Mouse (Mus musculus) liver, embryonic 14.5 days (tissue): ENCODE measurements around the gene Lcn10. TPM values are rescaled to one million over a fixed set of nuclear protein-coding genes. Genes with fewer than 3 reads are reported as not detected.
A peak's percentile ranks its signal among the peaks of the same experiment; 100 is the strongest.
"Not testable (repeated sequence)": the region's sequence is repeated elsewhere in the genome, so short reads cannot be mapped to it uniquely, and the experiment has no call there.

Source experiments
- ATAC-seq: fragments of 200-750 bp; cut with Nextera tagmentation; 2 replicates; pipeline ENCODE4 v1.8.0; 2017; ENCODE audit warnings: moderate number of reproducible peaks, mild to moderate bottlenecking, moderate library complexity; ENCODE audit not compliant: insufficient read depth
- DNase-seq, 3 experiments: peaks; one replicate each; pipeline ENCODE4 v3.0.0-alpha.2; 2012 to 2013; ENCODE audit warnings: low read depth in 3 of 3, low spot score in 3 of 3
- H3K27ac ChIP-seq: fragments of 300-500 bp; sonication (generic); 2 replicates; pipeline ENCODE4 v1.5.1; 2014; ENCODE audit warnings: moderate library complexity, mild to moderate bottlenecking, control low read depth, inconsistent platforms
- H3K27me3 ChIP-seq: fragments of 300-500 bp; sonication (generic); 2 replicates; pipeline ENCODE4 v1.6.1; 2014; ENCODE audit warnings: mild to moderate bottlenecking, low read length, moderate library complexity; ENCODE audit not compliant: control insufficient read depth, insufficient read depth
- H3K36me3 ChIP-seq: fragments of 300-500 bp; sonication (generic); replicated peaks from 2 replicates; pipeline ENCODE4 v1.6.1; 2014; ENCODE audit warnings: low read depth; ENCODE audit not compliant: control insufficient read depth, insufficient read depth
- H3K4me1 ChIP-seq, 2 experiments: fragments of 200-500 bp in 1 of 2; fragments of 300-500 bp in 1 of 2; sonication (generic) in 1 of 2; replicated peaks; 2 replicates each; pipeline ENCODE4 v1.6.1; 2012 to 2014; ENCODE audit warnings: antibody characterized with exemption in 1 of 2, inconsistent platforms in 1 of 2, low read length in 1 of 2; ENCODE audit not compliant: control insufficient read depth in 2 of 2, insufficient read depth in 2 of 2
- H3K4me2 ChIP-seq: fragments of 300-500 bp; sonication (generic); 2 replicates; pipeline ENCODE4 v1.6.1; 2014; ENCODE audit warnings: low read depth, mild to moderate bottlenecking, control low read depth, moderate library complexity
- H3K4me3 ChIP-seq, 2 experiments: fragments of 200-500 bp in 1 of 2; fragments of 300-500 bp in 1 of 2; sonication (generic) in 1 of 2; 2 replicates each; pipeline ENCODE4 v1.5.1; 2012 to 2014; ENCODE audit warnings: low read depth in 2 of 2, low read length in 2 of 2, mild to moderate bottlenecking in 2 of 2, control low read depth in 1 of 2, inconsistent platforms in 1 of 2, moderate library complexity in 1 of 2; ENCODE audit not compliant: insufficient read depth in 1 of 2
- H3K9ac ChIP-seq: fragments of 300-500 bp; sonication (generic); replicated peaks from 2 replicates; pipeline ENCODE4 v1.6.1; 2014; ENCODE audit warnings: mild to moderate bottlenecking, control low read depth, moderate library complexity
- H3K9me3 ChIP-seq: fragments of 300-500 bp; sonication (generic); 2 replicates; pipeline ENCODE4 v1.6.1; 2016; ENCODE audit warnings: low read length, mixed read lengths; ENCODE audit not compliant: control insufficient read depth
- CTCF ChIP-seq: IDR thresholded peaks from 2 replicates; pipeline ENCODE4 v1.5.1; 2016; ENCODE audit warnings: antibody characterized with exemption, low read depth, control low read depth
- EP300 ChIP-seq: IDR thresholded peaks from 2 replicates; pipeline ENCODE4 v1.6.1; 2016; ENCODE audit warnings: antibody characterized with exemption, low read depth
- WGBS: fragments of 180-500 bp; shearing (Covaris S2); extraction: QIAGEN DNeasy Blood & Tissue Kit; methylation state at CpG from one replicate; pipeline ENCODE4 v1.1.7; 2014; ENCODE audit not compliant: insufficient replicate concordance; 5-methylcytosine and 5-hydroxymethylcytosine counted together
- polyA plus RNA-seq, 2 experiments: library from polyadenylated mRNA; depleted of rRNA in 1 of 2; stranded (reverse) in 1 of 2; unstranded in 1 of 2; fragments of >200 nt; fragmentation: Nextera tagmentation in 1 of 2; extraction: Ambion mirVana in 1 of 2; gene quantifications; 2 replicates each; pipeline versions ENCODE4 v1.2.1 to v1.2.3; 2012 to 2014

Gene Lcn10
- polyA plus RNA-seq, 2 experiments = not detected

- no peak overlapping the region for H3K4me2 ChIP-seq
- ATAC-seq (no peak), DNase-seq (no peak)
- H3K9ac ChIP-seq = no peak overlapping the region
- no peaks in the 10 kb centered on the region for H3K36me3 ChIP-seq
- no peak for TF ChIP-seq CTCF
- no peak for TF ChIP-seq EP300
- H3K27me3 ChIP-seq = no peaks in the 10 kb centered on the region
- H3K27ac ChIP-seq = no peak overlapping the region
- no peak overlapping the region for H3K4me3 ChIP-seq
- H3K9me3 ChIP-seq = no peaks in the 10 kb centered on the region
- H3K4me1 ChIP-seq = no peaks in the 10 kb centered on the region
- 37% methylated on average over 5 of the region's 5 CpGs for WGBS
These were observed 18.5 kb downstream of the Lcn10 start for GRCm38 (mm10) chr2:25701001-25701400.

- no peak for TF ChIP-seq EP300
- no peak for TF ChIP-seq CTCF
- Histone ChIP-seq H3K4me2 (no peak overlapping the region), H3K9ac (no peak overlapping the region), H3K4me3 (no peak overlapping the region), H3K36me3 (no peaks in the 10 kb centered on the region), H3K9me3 (no peaks in the 10 kb centered on the region), H3K4me1 (no peaks in the 10 kb centered on the region), H3K27me3 (no peaks in the 10 kb centered on the region), H3K27ac (no peak overlapping the region)
- no peak for DNase-seq
- no peak for ATAC-seq
- 74% methylated on average over 4 of the region's 4 CpGs for WGBS
These were observed 21.2 kb downstream of the Lcn10 start for GRCm38 (mm10) chr2:25703706-25704105.

DNA sequence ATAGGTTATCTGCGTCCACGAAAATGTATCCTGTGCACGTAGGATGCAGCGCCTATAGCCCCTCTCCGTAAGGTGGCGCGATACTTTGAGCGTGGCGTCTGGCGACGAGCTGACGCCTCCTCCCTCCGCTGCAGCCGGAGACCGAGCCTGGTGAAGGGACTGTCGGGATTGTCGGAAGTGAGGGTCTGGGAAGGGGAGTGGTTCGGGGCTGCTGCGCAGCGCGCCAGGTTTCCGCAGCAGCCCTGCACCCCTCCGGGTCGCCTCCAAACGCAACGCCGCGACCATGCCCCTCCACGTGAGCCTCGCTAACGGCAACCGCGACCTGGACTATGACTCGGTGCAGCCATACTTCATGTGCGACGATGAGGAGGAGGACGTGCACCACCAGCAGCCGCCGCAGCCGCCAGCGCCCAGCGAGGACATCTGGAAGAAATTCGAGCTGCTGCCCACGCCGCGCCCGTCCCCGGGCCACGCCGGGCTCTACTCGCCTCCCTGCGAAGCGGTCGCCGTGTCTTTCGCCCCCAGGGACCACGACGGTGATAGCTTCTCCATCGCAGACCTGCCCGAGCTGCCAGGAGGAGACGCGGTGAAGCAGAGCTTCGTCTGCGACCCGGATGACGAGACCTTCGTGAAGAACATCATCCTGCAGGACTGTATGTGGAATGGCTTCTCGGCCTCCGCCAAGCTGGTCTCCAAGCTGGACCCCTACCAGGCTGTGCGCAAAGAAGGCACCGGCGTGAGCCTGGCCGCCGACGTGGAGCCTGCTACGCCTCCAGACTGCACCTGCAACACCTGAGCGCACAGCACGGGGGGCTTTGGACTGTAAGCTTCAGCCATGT, 24.3 kb downstream of the Lcn10 start, which contains the start of gene Bmyc:
TSS of gene Bmyc (plus strand) at position 97 of the 839 bp plus-strand sequence.
- H3K27ac ChIP-seq = no peak within 1 kb of the TSS
- WGBS = under 1% methylated on average over 78 of the region's 78 CpGs
- H3K4me3 ChIP-seq = peak within 1 kb of the TSS; percentile 46 to 48
- ATAC-seq (peak; percentile 56; the same call in 1 of the 2 replicates), DNase-seq (peak; percentile 24 to 28 (median 27))
- H3K9ac ChIP-seq = no peak within 1 kb of the TSS; the same call in 1 of the 2 replicates
- H3K4me1 ChIP-seq = no peaks in the 10 kb centered on the region
- H3K4me2 ChIP-seq = peak within 1 kb of the TSS; percentile 68
- H3K27me3 ChIP-seq = no peaks in the 10 kb centered on the region
- peak; percentile 56 for TF ChIP-seq CTCF
- no peak for TF ChIP-seq EP300
- H3K9me3 ChIP-seq = no peaks in the 10 kb centered on the region
- H3K36me3 ChIP-seq = no peaks in the 10 kb centered on the region

DNA sequence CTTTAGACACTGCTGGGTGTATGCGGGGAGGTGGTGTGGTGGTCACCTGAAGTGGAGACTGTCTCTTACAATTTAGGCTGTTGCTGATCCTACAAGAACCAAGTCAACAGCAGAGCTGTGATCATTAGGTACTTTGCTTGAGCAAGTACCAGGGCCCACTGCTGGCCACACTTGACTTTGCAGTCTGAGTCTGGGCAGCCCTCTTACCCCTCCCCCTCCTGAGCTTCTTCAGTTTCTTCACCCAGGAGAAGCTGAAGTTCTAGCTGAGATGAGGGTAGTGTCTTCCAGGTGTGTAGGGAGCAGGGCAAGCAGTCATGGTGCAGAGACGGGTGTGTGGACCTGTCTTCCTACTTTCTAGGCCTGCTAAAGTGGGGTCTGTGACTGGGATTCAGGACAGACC, 25.6 kb downstream of the Lcn10 start:
- 37% methylated on average over 2 of the region's 2 CpGs for WGBS
- H3K36me3 ChIP-seq = no peaks in the 10 kb centered on the region
- H3K27ac ChIP-seq = no peak overlapping the region
- DNase-seq = no peak
- no peak overlapping the region for H3K4me3 ChIP-seq
- no peaks in the 10 kb centered on the region for H3K4me1 ChIP-seq
- H3K9ac ChIP-seq = no peak overlapping the region
- H3K27me3 ChIP-seq = no peaks in the 10 kb centered on the region
- ATAC-seq = no peak
- H3K9me3 ChIP-seq = no peaks in the 10 kb centered on the region
- TF ChIP-seq CTCF (peak; percentile 24; the same call in 1 of the 2 replicates), EP300 (no peak)
- H3K4me2 ChIP-seq = no peak overlapping the region

DNA sequence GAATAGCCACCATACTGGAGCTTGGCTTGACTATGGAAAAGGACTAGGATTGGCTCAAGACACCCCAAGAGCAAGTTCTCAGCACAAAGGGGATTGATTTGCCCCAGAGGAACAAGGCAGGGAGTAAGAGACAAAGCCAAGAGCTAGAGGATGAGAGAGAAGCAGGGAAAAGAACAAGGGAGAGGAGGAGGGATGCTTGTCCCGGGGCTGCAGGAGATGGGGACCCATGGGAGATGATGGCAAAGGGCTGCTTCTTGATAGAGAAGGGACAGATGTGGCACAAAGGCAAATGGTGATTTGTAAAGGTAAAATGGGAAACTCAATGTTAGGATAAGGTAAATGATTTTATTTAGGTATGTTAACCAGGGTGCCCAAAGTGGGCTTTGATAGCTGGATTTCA, 26.5 kb downstream of the Lcn10 start:
- not testable (repeated sequence) for ATAC-seq, H3K4me3 ChIP-seq, H3K4me1 ChIP-seq, H3K9me3 ChIP-seq, H3K9ac ChIP-seq, DNase-seq, H3K36me3 ChIP-seq, H3K27ac ChIP-seq, H3K4me2 ChIP-seq, H3K27me3 ChIP-seq
- 45% methylated on average over 1 of the region's 1 CpGs for WGBS

GRCm38 (mm10) chr2:25709791-25710190, 27.3 kb downstream of the Lcn10 start:
- H3K4me2 ChIP-seq, H3K27me3 ChIP-seq, DNase-seq, H3K36me3 ChIP-seq, H3K4me3 ChIP-seq, H3K9me3 ChIP-seq, H3K4me1 ChIP-seq, H3K9ac ChIP-seq, H3K27ac ChIP-seq, ATAC-seq: not testable (repeated sequence)
- 53% methylated on average over 2 of the region's 2 CpGs for WGBS

GRCm38 (mm10) chr2:25711641-25712040, 29.1 kb downstream of the Lcn10 start:
- not testable (repeated sequence) for H3K36me3 ChIP-seq, H3K4me3 ChIP-seq, DNase-seq, H3K27me3 ChIP-seq, H3K27ac ChIP-seq, H3K4me1 ChIP-seq, H3K4me2 ChIP-seq, H3K9ac ChIP-seq, ATAC-seq, H3K9me3 ChIP-seq
- WGBS = 28% methylated on average over 3 of the region's 3 CpGs
